Mouse (Mus musculus): ENCODE data around the gene Slc6a2.

DNA sequence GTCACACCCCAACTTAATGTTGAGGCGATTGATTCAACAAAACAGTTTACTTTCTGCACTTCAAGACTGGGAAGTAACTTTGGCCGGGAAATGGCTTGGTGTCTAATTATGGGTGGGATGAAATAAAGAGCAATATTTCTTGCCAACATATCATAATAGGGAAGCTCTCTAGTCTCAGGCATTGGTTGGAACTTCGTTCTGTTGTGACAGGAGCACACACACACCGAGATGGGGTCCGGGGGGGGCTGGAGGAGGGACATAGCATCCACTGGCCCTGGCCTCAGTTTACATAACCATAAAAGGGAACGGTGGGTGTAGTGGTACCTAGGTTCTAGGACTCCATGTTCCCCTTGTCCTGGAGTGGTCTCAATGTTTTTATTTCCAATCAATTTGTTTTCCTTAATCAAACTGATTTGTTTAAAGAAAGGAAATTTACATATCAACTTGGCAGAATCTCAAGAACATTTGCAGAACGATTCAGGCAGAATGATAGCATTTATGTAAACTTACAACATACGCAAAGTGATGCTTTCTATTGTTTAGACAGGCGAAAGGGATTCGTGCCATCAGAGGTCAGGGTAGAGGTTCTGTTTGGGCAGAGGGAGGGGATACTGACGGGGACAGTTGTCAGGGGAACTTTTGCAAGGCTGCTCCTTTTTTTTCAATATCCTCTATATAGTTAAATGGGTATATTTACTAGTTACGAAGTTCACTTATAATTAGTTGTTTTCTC lies 9.1 kb upstream of the Slc6a2 start:
- TF ChIP-seq POLR2A (IDR thresholded peaks at IDR 0.05; ENCODE audit: low read depth, low read length) (no peak), CTCF (IDR thresholded peaks at IDR 0.05; ENCODE audit: extremely low read depth, insufficient read length, insufficient replicate concordance, low read depth, low read length) (no peak)

Data from small intestine, adult 2 months (tissue).